Mouse (Mus musculus) urinary bladder, postnatal 4 days (tissue): Measurements from ENCODE around the gene Tmem191c.

Experiments used
- DNase-seq, 2 experiments: peaks; one replicate each; pipeline ENCODE4 v3.0.0; 2021 to 2022; ENCODE audit warnings: low spot score in 2 of 2

The Tmem191c gene

DNA sequence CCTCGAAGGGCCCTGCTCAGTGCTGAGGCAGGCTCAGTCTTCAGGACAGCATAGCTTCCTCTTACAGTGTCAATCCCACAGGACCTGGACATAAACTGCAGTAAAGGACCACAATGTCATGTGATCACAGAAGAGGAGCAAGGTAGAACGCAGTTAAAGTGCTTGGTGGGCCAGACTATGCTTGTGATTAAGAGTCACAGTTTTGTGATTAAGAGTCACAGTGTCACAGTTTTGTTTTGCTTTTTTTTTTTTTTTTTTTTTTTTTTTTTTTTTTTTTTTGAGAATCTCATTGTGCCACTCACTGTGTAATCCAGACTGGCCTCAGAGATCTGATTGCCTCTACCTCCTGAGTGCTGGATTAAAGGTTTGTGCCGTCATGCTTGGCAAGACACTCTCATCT lies 9.8 kb upstream of the Tmem191c start:
- no peak for DNase-seq

DNA sequence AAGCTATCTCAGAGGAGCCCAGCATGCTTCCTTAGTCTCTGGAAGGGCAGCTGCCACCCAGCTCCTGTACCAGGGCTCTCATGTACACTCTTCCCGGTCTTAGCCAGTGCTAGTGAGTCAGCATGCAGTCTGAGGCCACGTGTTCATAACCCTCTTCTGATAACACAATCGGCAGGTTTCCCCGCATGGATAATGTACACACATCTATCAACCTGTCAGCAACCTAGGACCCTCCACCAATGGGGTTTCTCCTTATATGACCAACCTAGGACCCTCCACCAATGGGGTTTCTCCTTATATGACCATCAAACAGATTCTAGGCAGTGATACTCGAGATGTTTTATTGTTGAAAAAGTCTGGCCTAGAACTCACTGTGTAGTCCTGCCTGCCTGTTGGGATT lies 7.9 kb upstream of the Tmem191c start:
- DNase-seq, result no peak

DNA sequence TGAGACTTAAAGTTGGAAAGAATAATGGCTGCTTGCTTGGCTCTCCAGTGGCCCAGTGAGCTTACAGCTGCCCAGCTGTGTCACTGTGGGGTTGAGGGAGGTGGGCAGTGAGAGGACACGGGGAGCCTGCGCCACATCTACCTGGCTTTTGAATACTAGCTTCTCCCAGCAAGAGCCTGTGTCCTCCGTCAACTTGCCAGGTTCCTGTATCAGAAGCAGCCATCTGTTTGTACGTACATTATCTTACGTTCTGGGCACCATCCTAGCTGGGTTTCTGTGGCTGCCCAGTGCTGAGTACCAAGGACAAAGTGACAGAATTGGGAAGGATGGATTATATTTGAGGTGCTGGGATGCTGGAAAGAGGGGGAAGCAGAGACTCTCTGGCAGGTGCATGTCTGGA lies 6.0 kb upstream of the Tmem191c start:
- DNase-seq, result no peak

DNA sequence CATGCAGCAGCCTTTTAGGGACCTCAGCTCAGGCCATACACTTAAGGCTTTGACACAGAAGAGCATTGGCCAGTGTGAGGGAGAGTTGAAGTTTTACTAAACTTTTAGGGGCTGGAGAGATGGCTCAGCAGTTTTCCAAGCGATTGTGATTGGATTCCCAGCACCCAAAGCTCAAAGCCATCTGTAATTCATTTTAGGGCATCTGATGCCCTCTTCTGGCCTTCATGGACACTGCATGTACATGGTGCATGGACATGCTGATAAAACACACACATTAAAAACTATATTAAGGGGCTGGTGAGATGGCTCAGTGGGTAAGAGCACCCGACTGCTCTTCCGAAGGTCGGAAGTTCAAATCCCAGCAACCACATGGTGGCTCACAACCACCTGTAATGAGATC lies 4.8 kb upstream of the Tmem191c start:
- DNase-seq, result no peak

DNA sequence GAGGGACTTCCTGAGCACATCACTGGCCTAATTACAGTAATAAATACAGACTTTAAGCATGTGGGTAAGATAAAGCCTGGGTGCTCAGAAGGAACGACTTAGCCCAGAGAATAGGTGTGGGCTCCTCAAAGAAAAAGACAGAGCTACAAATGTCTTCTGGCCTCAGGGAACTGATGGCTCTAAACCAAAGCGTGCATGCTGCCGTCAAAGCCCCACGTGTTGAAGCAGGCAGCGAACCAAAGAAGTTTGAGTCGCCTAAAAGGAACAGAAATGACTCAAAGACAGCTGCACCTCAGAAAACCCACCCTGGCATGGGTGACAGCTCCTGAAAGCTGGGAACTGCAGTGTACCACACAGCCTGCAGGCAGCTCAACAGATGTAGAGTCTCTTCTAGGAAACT lies 4.0 kb upstream of the Tmem191c start:
- DNase-seq, result no peak

DNA sequence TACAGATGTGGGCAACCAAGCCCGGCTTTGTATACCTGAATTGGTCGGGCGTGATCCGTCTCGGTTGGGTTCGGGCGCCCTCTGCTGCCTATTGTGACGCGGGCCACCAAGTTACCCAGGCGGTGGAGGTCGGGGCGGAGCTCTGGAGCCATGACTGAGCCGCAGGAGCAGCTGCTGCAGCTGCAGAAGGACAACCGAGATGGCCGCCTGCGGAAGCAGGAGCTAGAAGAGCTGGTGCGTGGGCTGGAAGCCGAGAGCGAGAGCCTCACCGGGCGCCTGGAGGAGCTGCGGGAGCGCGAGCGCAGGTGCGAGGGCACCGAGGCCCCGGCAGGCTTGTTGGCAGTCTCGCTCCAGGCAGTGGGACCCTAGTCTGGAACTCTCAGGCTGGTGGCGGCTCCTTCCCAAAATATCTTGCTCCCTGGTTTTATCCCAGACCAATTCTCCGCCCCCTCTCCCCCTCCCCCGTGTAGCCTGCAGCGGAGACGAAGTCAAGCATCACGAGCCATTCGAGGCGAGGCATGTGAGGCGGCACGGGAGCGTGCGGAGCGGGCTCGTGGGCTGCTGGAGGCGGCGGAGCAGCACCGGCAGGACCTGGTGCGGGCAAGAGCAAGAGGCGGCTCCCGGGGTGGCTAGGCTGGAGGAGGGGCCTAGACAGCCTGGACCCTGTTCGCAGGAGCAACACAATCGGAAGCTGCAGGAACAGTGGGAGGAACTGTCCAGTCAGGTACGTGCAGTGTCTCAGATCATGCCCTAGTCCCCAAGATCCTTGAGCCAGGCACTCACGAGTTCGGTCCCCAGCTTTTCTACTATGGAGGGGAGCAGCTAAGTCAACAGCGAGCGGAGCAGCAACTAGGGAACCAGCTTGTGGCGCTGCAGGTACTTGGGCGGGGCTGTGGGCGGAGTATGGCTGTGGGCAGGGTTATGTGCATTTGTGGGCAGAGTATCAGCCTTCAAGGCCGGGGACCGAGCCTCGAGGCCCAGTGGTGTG lies 581 bp downstream of the Tmem191c start:
- peak; percentile 87 to 94 for DNase-seq

DNA sequence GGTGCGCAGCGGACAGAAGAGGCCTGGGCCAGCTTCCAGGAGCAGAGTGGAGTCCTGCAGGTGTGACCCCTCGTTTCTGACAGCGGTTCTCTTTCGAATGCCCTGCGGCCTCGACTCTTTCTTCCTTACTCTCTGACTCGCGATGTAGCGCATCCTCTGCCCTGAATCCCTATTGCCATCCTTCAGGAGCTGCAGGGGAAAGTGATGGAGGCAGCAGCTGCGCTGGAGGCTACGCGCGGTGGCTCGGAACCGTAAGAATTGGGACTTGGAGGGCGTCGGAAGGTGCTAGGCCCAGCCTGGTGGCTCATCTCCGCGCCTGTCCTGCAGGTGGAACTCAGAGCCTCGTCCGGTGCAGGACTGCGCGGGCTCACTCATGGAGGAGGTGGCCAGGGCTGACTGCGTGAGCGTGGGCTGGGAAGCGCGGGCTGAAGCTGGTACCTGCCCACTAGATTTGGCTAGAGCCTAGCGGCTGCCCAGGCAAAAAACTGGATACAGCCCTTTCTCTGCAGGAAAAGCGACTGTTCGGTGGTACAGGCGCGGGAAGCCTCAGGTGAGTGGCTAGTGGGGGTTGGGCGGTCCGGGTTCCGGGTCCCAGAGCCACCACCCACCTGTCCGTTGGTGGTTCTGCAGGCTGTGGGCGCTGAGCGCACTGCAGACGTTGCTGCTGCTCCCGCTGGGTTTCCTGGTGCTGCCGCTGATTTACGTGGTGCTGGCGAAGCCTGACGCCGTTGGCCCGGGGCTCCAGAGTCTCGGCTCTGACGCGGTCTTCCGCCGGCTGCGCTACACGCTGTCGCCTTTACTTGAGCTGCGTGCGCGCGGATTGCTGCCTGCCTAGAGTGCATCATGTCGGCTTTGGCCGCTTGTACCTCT lies 1.7 kb downstream of the Tmem191c start:
- DNase-seq, result no peak

DNA sequence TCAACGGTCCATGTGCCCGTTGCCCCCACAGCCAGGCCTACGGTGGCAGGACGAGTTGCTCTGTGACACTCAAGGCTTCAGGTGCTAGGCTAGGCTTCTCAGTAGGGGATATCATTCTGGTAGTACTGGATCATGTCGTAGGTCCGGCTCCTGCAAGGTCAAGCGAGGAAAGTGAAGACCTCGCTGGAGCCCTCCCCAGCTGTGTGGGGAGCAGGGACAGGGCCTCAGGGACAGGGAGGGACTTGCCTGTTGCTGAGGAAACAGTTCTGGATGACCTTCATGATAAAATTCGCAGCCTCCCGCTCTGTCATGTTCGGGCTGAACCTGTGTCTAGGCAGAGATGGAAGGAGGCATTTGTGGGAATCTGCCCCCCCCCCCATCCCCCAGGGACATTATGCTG lies 4.6 kb downstream of the Tmem191c start:
- DNase-seq, result no peak

DNA sequence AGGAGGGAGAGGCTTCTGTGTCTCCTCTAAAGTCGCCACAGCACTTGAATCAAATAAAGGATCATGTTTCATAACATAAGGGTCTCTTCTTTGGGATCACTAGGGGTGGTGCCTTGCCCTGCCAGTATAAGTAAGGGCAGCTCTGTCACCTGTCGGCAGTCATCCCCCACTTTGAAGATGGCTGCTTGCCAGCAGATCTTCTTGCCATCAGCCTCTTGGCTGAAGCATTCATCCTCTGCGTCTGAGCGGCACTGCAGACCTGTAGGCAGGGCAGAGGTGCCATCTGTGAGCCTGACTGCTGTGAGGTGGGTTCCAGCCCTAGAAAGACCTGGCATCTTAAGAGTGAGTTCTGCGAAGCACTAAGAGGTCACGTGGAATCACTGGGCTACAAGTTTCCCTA lies 7.3 kb downstream of the Tmem191c start:
- no peak for DNase-seq

DNA sequence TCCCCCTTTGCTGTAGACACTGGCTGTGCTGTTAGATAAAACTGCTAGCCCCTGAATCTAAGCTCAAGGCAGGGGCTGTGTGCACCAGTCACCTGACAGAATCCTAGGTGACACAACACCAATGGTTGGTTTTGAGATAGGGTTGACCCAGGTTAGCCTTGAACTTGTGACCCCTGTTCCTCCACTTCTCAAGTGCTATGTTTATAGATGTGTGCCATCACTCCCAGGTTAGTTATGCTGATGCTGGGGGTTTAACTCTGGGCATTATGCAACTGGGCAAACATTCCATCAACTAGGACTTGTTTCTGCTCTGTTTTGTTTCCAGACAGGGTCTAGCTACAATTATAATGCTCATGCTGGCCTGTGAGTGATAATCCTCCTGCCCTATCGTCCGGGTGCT lies 11.2 kb downstream of the Tmem191c start:
- no peak for DNase-seq

DNA sequence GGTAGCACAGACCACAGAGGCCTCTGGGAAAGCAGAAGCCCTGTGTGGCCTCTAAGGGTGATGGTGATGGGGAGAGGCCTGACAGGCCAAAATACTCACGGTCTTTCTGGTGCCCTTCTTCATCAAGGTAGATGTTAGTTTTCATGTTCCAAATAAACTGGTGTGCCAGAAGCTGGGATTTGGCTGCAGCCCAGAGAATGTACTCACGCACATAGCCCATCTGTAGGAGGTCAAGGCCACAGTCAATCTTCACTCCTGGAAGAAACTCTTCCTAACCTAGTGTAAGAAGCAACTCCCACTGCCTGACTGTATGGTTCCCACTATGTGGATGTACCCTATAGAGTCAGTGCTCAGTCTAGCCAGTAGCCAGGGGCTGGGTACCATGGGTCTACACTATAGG lies 15.1 kb downstream of the Tmem191c start:
- no peak for DNase-seq

DNA sequence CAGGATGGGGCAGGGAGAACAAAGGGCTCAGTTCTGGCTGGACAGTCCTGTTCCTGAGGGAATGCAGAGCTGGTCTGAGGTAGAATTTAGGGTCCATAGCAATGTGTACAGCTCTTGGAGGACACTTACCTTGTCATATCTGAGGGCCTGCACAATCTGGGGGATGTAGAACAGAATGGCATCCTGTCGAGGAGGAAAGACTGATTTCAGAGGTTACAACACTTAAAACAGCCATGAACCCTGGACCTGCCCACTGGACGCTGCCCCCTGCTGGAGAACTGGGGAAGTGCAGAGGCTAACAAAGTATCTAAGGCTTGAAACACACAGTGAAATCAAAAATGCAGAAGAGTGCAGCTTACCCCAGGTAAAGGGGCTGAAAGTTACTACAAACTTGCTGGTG lies 16.9 kb downstream of the Tmem191c start:
- DNase-seq, result peak; percentile 53 to 79

DNA sequence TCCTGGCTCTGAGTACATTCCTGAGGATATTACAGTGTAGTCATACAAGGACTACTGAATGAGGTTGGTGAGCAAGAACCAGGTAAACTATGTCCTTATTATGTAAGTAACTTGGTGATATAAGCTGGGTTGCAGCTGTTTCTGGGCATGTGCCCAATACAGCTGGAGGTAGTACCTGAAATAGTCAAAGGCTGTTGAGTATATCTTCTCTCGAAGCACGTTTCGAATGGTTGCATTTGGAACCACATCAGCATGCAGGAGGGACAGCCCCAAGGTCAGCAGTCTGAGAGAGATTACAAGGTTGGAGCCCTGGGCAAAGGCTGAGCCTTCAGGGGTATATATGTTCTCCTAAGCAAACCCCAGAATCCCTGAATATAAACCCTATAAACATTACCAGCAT lies 24.9 kb downstream of the Tmem191c start:
- no peak for DNase-seq

DNA sequence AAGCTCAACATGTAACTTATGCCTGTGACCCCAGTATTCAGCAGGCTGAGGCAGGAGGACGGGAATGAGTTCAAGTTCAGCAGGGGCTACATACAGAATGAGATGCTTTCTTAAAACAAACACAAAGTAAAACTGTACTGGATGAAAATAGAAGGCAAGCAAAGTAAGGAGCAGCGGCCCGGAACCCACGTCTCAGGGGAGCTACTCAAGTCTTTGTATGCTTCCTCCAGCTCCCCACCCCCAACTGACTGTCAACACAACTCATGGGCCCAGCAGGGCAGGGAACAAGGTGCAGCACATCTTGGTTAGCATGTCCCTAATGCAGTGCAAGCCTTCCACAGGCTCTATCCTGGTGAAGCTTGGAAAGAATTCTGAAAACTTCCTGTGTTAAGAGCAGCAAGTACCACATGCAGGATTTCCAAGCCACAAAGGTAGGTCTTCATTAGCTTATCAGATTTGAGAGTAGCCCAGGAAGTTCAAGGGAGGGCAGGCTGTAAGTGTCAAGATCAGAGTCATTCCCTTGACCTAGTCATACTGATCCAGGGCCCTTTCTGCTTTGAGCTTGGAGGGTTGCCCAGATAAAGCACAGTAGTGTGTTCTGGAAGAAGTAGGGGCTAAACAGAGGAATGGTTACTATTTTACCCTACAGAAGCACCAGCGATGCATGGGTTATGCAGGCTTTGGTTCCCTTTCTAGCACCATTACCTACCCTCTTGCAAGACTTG lies 27.8 kb downstream of the Tmem191c start:
- no peak for DNase-seq

DNA sequence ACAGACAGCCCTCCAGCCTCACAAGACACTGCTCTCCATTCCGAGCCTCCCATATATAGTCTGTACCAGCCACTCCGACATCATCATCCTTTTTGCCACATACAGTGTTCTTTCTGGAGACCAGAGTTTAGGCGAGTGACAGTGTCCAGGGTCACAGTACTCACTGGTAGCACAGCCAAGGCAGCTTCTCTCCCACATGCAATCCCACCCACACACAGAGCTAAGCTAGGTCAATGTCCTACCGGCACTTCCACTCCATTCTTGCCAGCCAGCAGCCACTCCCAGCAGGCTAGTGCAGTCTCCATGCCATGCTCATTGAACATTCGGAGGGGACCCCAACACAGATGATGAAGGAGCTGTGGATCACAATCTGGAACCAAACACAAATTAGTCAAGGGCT lies 31.6 kb downstream of the Tmem191c start:
- DNase-seq, result no peak

DNA sequence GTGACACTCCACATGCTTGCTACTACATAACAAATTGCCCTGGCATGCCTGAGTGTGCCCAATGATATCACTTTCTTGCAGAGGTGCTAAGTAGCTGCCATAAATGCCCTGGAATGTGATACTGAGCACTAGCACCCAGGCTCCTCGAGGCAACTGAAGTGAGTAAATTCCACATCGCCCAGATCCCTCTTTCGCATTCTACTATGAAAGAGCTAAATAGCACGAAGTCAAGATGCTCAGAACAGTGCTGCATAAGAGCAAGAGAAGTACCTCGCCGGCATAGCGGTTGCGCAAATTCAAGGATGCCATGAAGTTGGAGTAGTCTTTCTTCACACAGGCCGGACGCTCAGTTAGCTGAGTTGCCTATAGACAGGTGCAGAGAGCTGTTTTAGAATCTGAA lies 33.2 kb downstream of the Tmem191c start:
- no peak for DNase-seq

DNA sequence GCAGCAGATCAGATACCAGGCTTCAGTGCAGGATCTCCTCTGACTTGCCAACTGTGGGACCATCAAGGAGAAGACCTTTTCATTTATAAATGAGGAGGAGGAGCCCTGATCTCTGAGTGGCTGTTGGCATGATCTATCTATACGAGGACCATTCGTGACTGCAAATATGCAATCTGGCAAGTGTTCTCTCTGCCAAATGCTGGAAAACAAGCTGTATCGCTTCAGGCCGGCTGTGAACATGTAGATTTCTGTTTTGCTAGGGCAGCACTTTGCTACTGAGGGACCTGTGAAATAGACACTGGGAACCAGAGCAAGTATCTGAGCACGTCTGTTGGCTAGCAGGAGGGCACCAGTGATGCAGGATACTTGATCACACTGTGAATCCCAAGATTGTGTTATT lies 36.7 kb downstream of the Tmem191c start:
- DNase-seq, result no peak

DNA sequence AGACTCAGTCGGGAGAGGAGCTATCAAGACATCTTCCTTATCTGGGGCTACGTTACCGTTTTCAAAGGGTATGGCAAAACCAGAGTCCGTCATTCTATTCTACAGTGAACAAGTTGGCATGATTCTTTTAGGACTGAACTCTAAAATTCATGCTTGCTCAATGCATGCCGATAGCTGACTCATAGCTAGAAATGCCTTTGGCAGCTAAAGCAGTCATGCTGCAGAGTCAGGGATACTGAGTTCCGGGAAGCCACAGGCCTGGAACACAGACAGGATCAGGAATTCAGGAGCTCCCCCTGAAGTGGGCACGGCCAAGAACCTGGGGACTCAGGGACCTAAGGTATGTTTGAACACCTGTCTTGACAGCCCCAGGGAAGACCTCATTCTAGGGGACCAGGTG lies 40.7 kb downstream of the Tmem191c start:
- no peak for DNase-seq

DNA sequence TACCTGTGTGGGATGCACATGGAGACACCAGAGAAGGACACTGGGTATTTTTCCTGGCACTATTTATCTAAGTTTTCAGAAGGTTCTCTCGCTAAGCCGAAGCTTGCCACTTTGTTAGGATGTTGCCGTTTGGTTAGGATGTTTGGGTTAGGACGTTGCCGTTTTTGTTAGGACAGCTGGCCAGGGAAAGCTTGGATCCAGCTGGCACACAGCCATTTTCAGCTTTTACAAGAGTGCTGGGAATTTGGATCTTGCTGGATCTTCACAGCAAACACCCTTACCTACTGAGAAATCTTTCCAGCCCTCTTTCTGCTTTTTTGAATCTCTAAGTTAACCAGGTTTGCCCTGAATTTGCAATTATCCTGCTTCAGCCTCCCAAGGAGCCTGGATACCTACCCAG lies 45.6 kb downstream of the Tmem191c start:
- DNase-seq, result no peak

DNA sequence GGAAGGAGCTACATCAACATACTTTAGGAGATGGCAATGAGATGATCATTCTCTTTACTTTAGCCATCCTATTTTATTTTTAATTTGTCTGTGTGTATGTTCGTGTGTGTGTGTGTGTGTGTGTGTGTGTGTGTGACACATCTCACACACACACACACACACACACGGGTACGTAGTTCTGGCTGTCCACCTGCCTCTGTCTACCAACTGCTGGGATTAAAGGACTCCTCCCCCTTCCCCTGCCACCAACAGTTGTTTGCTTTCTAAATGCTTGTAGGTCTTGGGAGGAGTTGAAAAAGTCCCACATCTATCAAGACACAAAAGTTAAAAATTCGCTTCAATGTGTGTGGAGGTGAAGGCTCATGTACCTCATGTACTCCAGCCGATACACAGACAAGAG lies 48.9 kb downstream of the Tmem191c start:
- no peak for DNase-seq

DNA sequence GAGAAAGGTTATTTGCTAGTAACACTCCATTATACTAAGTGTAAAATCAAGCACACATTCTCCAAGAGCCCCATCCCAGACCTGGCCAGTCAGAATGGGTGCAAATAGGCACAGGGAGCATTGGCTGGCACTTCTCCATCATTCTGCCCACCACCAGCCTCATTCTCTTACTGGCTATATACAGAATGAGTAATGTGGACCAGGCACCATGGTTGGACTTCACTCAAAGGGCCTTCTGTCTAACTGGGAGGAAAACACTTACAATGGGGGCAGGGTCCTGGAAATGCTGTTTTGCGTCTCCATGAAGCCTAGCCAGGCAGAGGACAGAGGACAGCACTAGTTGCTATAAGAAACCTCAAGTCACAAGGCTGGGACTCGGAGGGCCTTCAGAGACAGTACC lies 50.2 kb downstream of the Tmem191c start:
- DNase-seq, result no peak
